Mouse (Mus musculus) midbrain, embryonic 16.5 days (tissue): ENCODE measurements at regions not wholly inside any gene's neighbourhood (a gene's known extent, or its start where the extent isn't known, plus 50 kb on each side); places are given as distances from the start of the nearest gene placed in this dataset.

Experiments
- ATAC-seq: fragments of 200-750 bp; cut with Nextera tagmentation; 2 replicates; pipeline ENCODE4 v1.8.0; 2017; ENCODE audit warnings: moderate TSS enrichment
- H3K27ac ChIP-seq: fragments of 300-500 bp; sonication (generic); 2 replicates; pipeline ENCODE4 v1.5.1; 2014; ENCODE audit warnings: mild to moderate bottlenecking, low read length, mixed read lengths
- H3K27me3 ChIP-seq: fragments of 300-500 bp; sonication (generic); 2 replicates; pipeline ENCODE4 v1.6.1; 2014; ENCODE audit warnings: low read depth, low read length, mixed read lengths; ENCODE audit not compliant: control insufficient read depth, insufficient read depth
- H3K36me3 ChIP-seq: fragments of 300-500 bp; sonication (generic); 2 replicates; pipeline ENCODE4 v1.6.1; 2014; ENCODE audit warnings: mild to moderate bottlenecking, low read length, moderate library complexity, mixed read lengths; ENCODE audit not compliant: control insufficient read depth, insufficient read depth
- H3K4me1 ChIP-seq: fragments of 300-500 bp; sonication (generic); 2 replicates; pipeline ENCODE4 v1.6.1; 2014; ENCODE audit warnings: mild to moderate bottlenecking, low read length, mixed read lengths; ENCODE audit not compliant: control insufficient read depth, insufficient read depth
- H3K4me2 ChIP-seq: fragments of 300-500 bp; sonication (generic); 2 replicates; pipeline ENCODE4 v1.6.1; 2014; ENCODE audit warnings: mild to moderate bottlenecking, low read length, mixed read lengths
- H3K4me3 ChIP-seq: fragments of 300-500 bp; sonication (generic); 2 replicates; pipeline ENCODE4 v1.5.1; 2014; ENCODE audit warnings: low read depth, mild to moderate bottlenecking, low read length, moderate library complexity, mixed read lengths
- H3K9ac ChIP-seq: fragments of 300-500 bp; sonication (generic); 2 replicates; pipeline ENCODE4 v1.6.1; 2014; ENCODE audit warnings: low read depth, low read length, mixed read lengths
- H3K9me3 ChIP-seq: fragments of 300-500 bp; sonication (generic); replicated peaks from 2 replicates; pipeline ENCODE4 v1.6.1; 2014; ENCODE audit warnings: mild to moderate bottlenecking, low read length, mixed read lengths; ENCODE audit not compliant: control insufficient read depth, poor library complexity, severe bottlenecking
- WGBS: fragments of 180-500 bp; shearing (Covaris S2); extraction: QIAGEN DNeasy Blood & Tissue Kit; methylation state at CpG from one replicate; pipeline ENCODE4 v1.1.7; 2014; 5-methylcytosine and 5-hydroxymethylcytosine counted together

- H3K9ac ChIP-seq, result no peak overlapping the region
- H3K4me3 ChIP-seq, result no peak overlapping the region
- no peak overlapping the region for H3K27ac ChIP-seq
- no peaks in the 10 kb centered on the region for H3K36me3 ChIP-seq
- 93% methylated on average over 5 of the region's 5 CpGs for WGBS
- H3K4me2 ChIP-seq, result no peak overlapping the region
- H3K27me3 ChIP-seq, result no peaks in the 10 kb centered on the region
- H3K9me3 ChIP-seq, result no peaks in the 10 kb centered on the region
- ATAC-seq, result no peak
- H3K4me1 ChIP-seq, result peaks cover 8% of the 10 kb centered on the region; the same call in 1 of the 2 replicates
Measured at GRCm38 (mm10) chr4:8984059-8984606, 745.3 kb upstream of the Car8 start.

GRCm38 (mm10) chr4:8978949-8979348 lies 740.1 kb upstream of the Car8 start:
- Histone ChIP-seq H3K36me3 (no peaks in the 10 kb centered on the region), H3K27ac (no peak overlapping the region), H3K4me3 (no peak overlapping the region), H3K27me3 (no peaks in the 10 kb centered on the region), H3K9me3 (no peaks in the 10 kb centered on the region), H3K4me1 (no peaks in the 10 kb centered on the region), H3K4me2 (no peak overlapping the region), H3K9ac (no peak overlapping the region)
- 94% methylated on average over 8 of the region's 8 CpGs for WGBS
- no peak for ATAC-seq

GRCm38 (mm10) chr4:8969951-8970455 lies 731.2 kb upstream of the Car8 start:
- Histone ChIP-seq H3K27ac (no peak overlapping the region), H3K4me3 (no peak overlapping the region), H3K4me2 (no peak overlapping the region), H3K4me1 (no peaks in the 10 kb centered on the region), H3K9me3 (no peaks in the 10 kb centered on the region; the same call in 1 of the 2 replicates), H3K9ac (no peak overlapping the region), H3K36me3 (no peaks in the 10 kb centered on the region), H3K27me3 (no peaks in the 10 kb centered on the region)
- no peak for ATAC-seq
- WGBS, result 93% methylated on average over 5 of the region's 5 CpGs

- no peaks in the 10 kb centered on the region for H3K36me3 ChIP-seq
- H3K4me3 ChIP-seq, result no peak overlapping the region
- no peak overlapping the region for H3K9ac ChIP-seq
- no peak overlapping the region for H3K4me2 ChIP-seq
- no peak for ATAC-seq
- WGBS, result 33% methylated on average over 3 of the region's 3 CpGs
- no peaks in the 10 kb centered on the region; the same call in 1 of the 2 replicates for H3K9me3 ChIP-seq
- no peaks in the 10 kb centered on the region for H3K4me1 ChIP-seq
- H3K27me3 ChIP-seq, result no peaks in the 10 kb centered on the region
- no peak overlapping the region for H3K27ac ChIP-seq
Measured at GRCm38 (mm10) chr4:8968741-8969140, 729.9 kb upstream of the Car8 start.

GRCm38 (mm10) chr4:8967986-8968385 lies 729.1 kb upstream of the Car8 start:
- Histone ChIP-seq H3K27me3 (no peaks in the 10 kb centered on the region), H3K27ac (no peak overlapping the region), H3K9ac (no peak overlapping the region), H3K36me3 (no peaks in the 10 kb centered on the region), H3K4me2 (no peak overlapping the region), H3K4me1 (no peaks in the 10 kb centered on the region; the same call in 1 of the 2 replicates), H3K4me3 (no peak overlapping the region), H3K9me3 (no peaks in the 10 kb centered on the region; the same call in 1 of the 2 replicates)
- WGBS, result 96% methylated on average over 3 of the region's 3 CpGs
- ATAC-seq, result no peak

- Histone ChIP-seq H3K4me1 (no peaks in the 10 kb centered on the region; the same call in 1 of the 2 replicates), H3K9ac (no peak overlapping the region), H3K36me3 (no peaks in the 10 kb centered on the region), H3K4me3 (no peak overlapping the region), H3K9me3 (no peaks in the 10 kb centered on the region), H3K4me2 (no peak overlapping the region), H3K27me3 (no peaks in the 10 kb centered on the region), H3K27ac (no peak overlapping the region)
- ATAC-seq, result no peak
- WGBS, result 88% methylated on average over 5 of the region's 5 CpGs
Measured at GRCm38 (mm10) chr4:8965563-8965962, 726.7 kb upstream of the Car8 start.

- 67% methylated on average over 9 of the region's 9 CpGs for WGBS
- no peak overlapping the region for H3K27ac ChIP-seq
- H3K9me3 ChIP-seq, result no peaks in the 10 kb centered on the region
- H3K9ac ChIP-seq, result no peak overlapping the region
- no peaks in the 10 kb centered on the region for H3K27me3 ChIP-seq
- no peak overlapping the region for H3K4me2 ChIP-seq
- H3K4me1 ChIP-seq, result peaks cover 2% of the 10 kb centered on the region; the same call in 1 of the 2 replicates
- no peaks in the 10 kb centered on the region for H3K36me3 ChIP-seq
- no peak overlapping the region for H3K4me3 ChIP-seq
- ATAC-seq, result no peak
Measured at GRCm38 (mm10) chr4:8962959-8963572, 724.2 kb upstream of the Car8 start.

GRCm38 (mm10) chr4:8961851-8962250 lies 723.0 kb upstream of the Car8 start:
- H3K27me3 ChIP-seq, result no peaks in the 10 kb centered on the region
- ATAC-seq, result no peak
- H3K4me1 ChIP-seq, result peaks cover 7% of the 10 kb centered on the region
- H3K36me3 ChIP-seq, result no peaks in the 10 kb centered on the region
- H3K27ac ChIP-seq, result no peak overlapping the region
- H3K4me2 ChIP-seq, result no peak overlapping the region
- no peak overlapping the region for H3K4me3 ChIP-seq
- no peaks in the 10 kb centered on the region for H3K9me3 ChIP-seq
- H3K9ac ChIP-seq, result no peak overlapping the region
- 87% methylated on average over 6 of the region's 6 CpGs for WGBS

- Histone ChIP-seq H3K4me3 (no peak overlapping the region), H3K36me3 (no peaks in the 10 kb centered on the region), H3K27ac (no peak overlapping the region), H3K4me1 (peaks cover 24% of the 10 kb centered on the region), H3K27me3 (no peaks in the 10 kb centered on the region), H3K9ac (no peak overlapping the region), H3K4me2 (no peak overlapping the region), H3K9me3 (no peaks in the 10 kb centered on the region)
- ATAC-seq, result no peak
- 16% methylated on average over 6 of the region's 6 CpGs for WGBS
Measured at GRCm38 (mm10) chr4:8957771-8958170, 718.9 kb upstream of the Car8 start.
